Mouse (Mus musculus): ENCODE data around the gene Hsd17b6.

Hsd17b6 gene

GRCm38 (mm10) chr10:127945432-127946064, 61.9 kb downstream of the Hsd17b6 start:
- DNase-seq (ENCODE audit: low spot score in 2 of 2), result peak in 1 of 2 experiments; percentile 15

Data from spleen, postnatal 36 days (tissue).